Comparison of ENCODE assay signal across 8 mouse cellular contexts in the genomic region with DNA sequence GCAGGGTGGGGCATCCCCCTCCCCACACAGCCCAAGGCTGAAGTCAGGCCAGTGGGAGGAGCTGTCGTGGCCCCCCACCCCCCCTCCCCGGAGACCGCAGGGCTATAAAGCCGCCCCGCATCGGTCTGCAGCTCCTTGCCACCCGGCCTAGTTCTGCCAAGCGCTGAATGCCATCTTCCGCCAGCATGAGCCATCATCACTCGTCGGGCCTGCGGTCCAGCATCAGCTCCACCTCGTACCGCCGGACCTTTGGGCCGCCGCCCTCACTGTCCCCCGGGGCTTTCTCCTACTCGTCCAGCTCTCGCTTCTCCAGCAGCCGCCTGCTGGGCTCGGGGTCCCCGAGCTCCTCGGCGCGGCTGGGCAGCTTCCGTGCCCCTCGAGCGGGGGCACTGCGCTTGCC. TPM values are rescaled to one million over a fixed set of nuclear protein-coding genes. Genes with fewer than 3 reads are reported as not detected.
DNase-seq lines count a peak whose midpoint lies in the region; ATAC-seq and TF ChIP-seq lines count a peak whose summit lies in the region.

A gene (plus strand): TSS at position 135 of the 400 bp plus-strand sequence.

- peaks cover 87% of the 10 kb centered on the region for H3K27me3 ChIP-seq in heart, embryonic 12.5 days (replicated peaks)
- 0 out of 2 replicates have a peak, but pooled peaks cover 2% of the 10 kb centered on the region for H3K27me3 ChIP-seq in ES-Bruce4 (ENCODE audit: control insufficient read depth, insufficient read depth, low read length, poor library complexity, severe bottlenecking)
- peaks cover 55% of the 10 kb centered on the region for H3K27me3 ChIP-seq in forebrain, embryonic 16.5 days (replicated peaks; ENCODE audit: control insufficient read depth, insufficient read depth, low read length)
- peaks cover 96% of the 10 kb centered on the region for H3K27me3 ChIP-seq in liver, embryonic 15.5 days

- no peak for DNase-seq in heart, adult 9 months (ENCODE audit: low spot score in 2 of 2)
- no peak for DNase-seq in embryo, embryonic 10 days (ENCODE audit: low spot score)
- DNase-seq in cerebellum, adult 9-11 months: no peak
- no peak for DNase-seq in cerebellum, postnatal 25 days

- H3K36me3 ChIP-seq in heart, embryonic 12.5 days: no peaks in the 10 kb centered on the region
- H3K36me3 ChIP-seq in ES-Bruce4 (ENCODE audit: control insufficient read depth, insufficient read depth, low read length, poor library complexity, severe bottlenecking): no peaks in the 10 kb centered on the region
- H3K36me3 ChIP-seq in forebrain, embryonic 16.5 days (ENCODE audit: control insufficient read depth, insufficient read depth): no peaks in the 10 kb centered on the region
- H3K36me3 ChIP-seq in liver, embryonic 15.5 days (replicated peaks): no peaks in the 10 kb centered on the region

- no peak for TF ChIP-seq POLR2A in ES-Bruce4 (IDR thresholded peaks at IDR 0.05; ENCODE audit: insufficient read depth, low read length)

- no peak within 1 kb of the TSS for H3K27ac ChIP-seq in heart, embryonic 12.5 days (ENCODE audit: poor library complexity, severe bottlenecking)
- H3K27ac ChIP-seq in ES-Bruce4 (ENCODE audit: insufficient read depth, low read length): no peak within 1 kb of the TSS
- H3K27ac ChIP-seq in forebrain, embryonic 16.5 days (ENCODE audit: low read length): no peak within 1 kb of the TSS
- no peak within 1 kb of the TSS for H3K27ac ChIP-seq in liver, embryonic 15.5 days (replicated peaks)

- peaks cover 34% of the 10 kb centered on the region for H3K4me1 ChIP-seq in heart, embryonic 12.5 days (replicated peaks)
- H3K4me1 ChIP-seq in ES-Bruce4 (ENCODE audit: control insufficient read depth, insufficient read depth, low read length): peaks cover 2% of the 10 kb centered on the region
- H3K4me1 ChIP-seq in forebrain, embryonic 16.5 days (replicated peaks; ENCODE audit: control insufficient read depth, insufficient read depth, low read length): peaks cover 28% of the 10 kb centered on the region
- H3K4me1 ChIP-seq in liver, embryonic 15.5 days (replicated peaks): peaks cover 21% of the 10 kb centered on the region

- H3K9ac ChIP-seq in heart, embryonic 12.5 days: peak within 1 kb of the TSS; percentile 34
- peak within 1 kb of the TSS; percentile 39 for H3K9ac ChIP-seq in ES-Bruce4 (ENCODE audit: low read depth, poor library complexity, severe bottlenecking)
- peak within 1 kb of the TSS; percentile 53 for H3K9ac ChIP-seq in forebrain, embryonic 16.5 days (replicated peaks; ENCODE audit: low read depth, low read length)
- H3K9ac ChIP-seq in liver, embryonic 15.5 days: no peak within 1 kb of the TSS; the same call in 1 of the 2 replicates

- no peak for ATAC-seq in heart, embryonic 12.5 days (ENCODE audit: insufficient number of reproducible peaks, low FRiP score)
- no peak for ATAC-seq in forebrain, embryonic 16.5 days
- ATAC-seq in liver, embryonic 15.5 days (ENCODE audit: insufficient read depth): no peak

- no peak for TF ChIP-seq CTCF in ES-Bruce4 (IDR thresholded peaks at IDR 0.05; ENCODE audit: low read depth, low read length)

- no peak for TF ChIP-seq EP300 in ES-Bruce4 (IDR thresholded peaks at IDR 0.05; ENCODE audit: insufficient read depth, low read depth, low read length)

- H3K9me3 ChIP-seq in heart, embryonic 12.5 days (replicated peaks): peaks cover 3% of the 10 kb centered on the region; the same call in 1 of the 2 replicates
- no peaks in the 10 kb centered on the region for H3K9me3 ChIP-seq in ES-Bruce4 (replicated peaks; ENCODE audit: control insufficient read depth, insufficient read depth, low read length, poor library complexity, severe bottlenecking)
- no peaks in the 10 kb centered on the region for H3K9me3 ChIP-seq in forebrain, embryonic 16.5 days (ENCODE audit: control insufficient read depth, low read length)
- H3K9me3 ChIP-seq in liver, embryonic 15.5 days (replicated peaks): no peaks in the 10 kb centered on the region

- H3K4me2 ChIP-seq in heart, embryonic 12.5 days: peak within 1 kb of the TSS; percentile 73
- peak within 1 kb of the TSS; percentile 81 for H3K4me2 ChIP-seq in forebrain, embryonic 16.5 days (ENCODE audit: low read length)
- peak within 1 kb of the TSS; percentile 55 for H3K4me2 ChIP-seq in liver, embryonic 15.5 days

- 1% methylated on average over 26 of the region's 30 CpGs for WGBS in heart, embryonic 12.5 days
- WGBS in forebrain, embryonic 16.5 days: 2% methylated on average over 26 of the region's 30 CpGs
- 3% methylated on average over 30 of the region's 30 CpGs for WGBS in liver, embryonic 15.5 days (ENCODE audit: insufficient replicate concordance)

- peak within 1 kb of the TSS; percentile 42 for H3K4me3 ChIP-seq in heart, embryonic 12.5 days
- peak within 1 kb of the TSS; percentile 62 for H3K4me3 ChIP-seq in ES-Bruce4 (ENCODE audit: low read depth, low read length)
- peak within 1 kb of the TSS; percentile 44 for H3K4me3 ChIP-seq in forebrain, embryonic 16.5 days (replicated peaks; ENCODE audit: low read length)
- H3K4me3 ChIP-seq in liver, embryonic 15.5 days (replicated peaks): peak within 1 kb of the TSS; percentile 29

RNA-seq across cellular contexts. Expression of the gene that starts here (rescaled TPM):
- polyA plus RNA-seq in heart, embryonic 12.5 days (2016; fragmentation: Nextera tagmentation; extraction: Ambion mirVana): 0.22 and 0.50 TPM in 2 replicates
- 8.0 and 11.5 TPM in 2 replicates for polyA plus RNA-seq in ES-Bruce4 (2011; ENCODE audit: insufficient read depth, insufficient read length, low read depth, missing spikeins)
- polyA plus RNA-seq in forebrain, embryonic 16.5 days (2015; fragmentation: Nextera tagmentation; extraction: Ambion mirVana): 1.3 and 2.2 TPM in 2 replicates
- 0.83 and 1.2 TPM in 2 replicates for polyA plus RNA-seq in liver, embryonic 15.5 days (2015; fragmentation: Nextera tagmentation; extraction: Ambion mirVana)
